Mouse (Mus musculus): Measurements from ENCODE around the gene Cntn4. TPM values are rescaled to one million over a fixed set of nuclear protein-coding genes. Genes with fewer than 3 reads are reported as not detected.

Gene Cntn4
- polyA plus RNA-seq, 1 experiment from 2014 or later = 0.07 TPM

GRCm38 (mm10) chr6:106441246-106441645 lies 763.8 kb downstream of the Cntn4 start:
- H3K36me3 ChIP-seq = no peaks in the 10 kb centered on the region
- H3K4me3 ChIP-seq = no peak overlapping the region
- no peaks in the 10 kb centered on the region for H3K9me3 ChIP-seq (replicated peaks)
- DNase-seq (ENCODE audit: low spot score) = no peak
- 78% methylated on average over 3 of the region's 3 CpGs for WGBS
- H3K4me1 ChIP-seq = no peaks in the 10 kb centered on the region
- H3K27me3 ChIP-seq (ENCODE audit: low read depth, poor library complexity, severe bottlenecking) = no peaks in the 10 kb centered on the region
- H3K27ac ChIP-seq (replicated peaks) = no peak overlapping the region

- H3K36me3 ChIP-seq = no peaks in the 10 kb centered on the region
- no peak for DNase-seq (ENCODE audit: low spot score)
- H3K9me3 ChIP-seq (replicated peaks) = no peaks in the 10 kb centered on the region
- H3K4me1 ChIP-seq = no peaks in the 10 kb centered on the region
- H3K4me3 ChIP-seq = no peak overlapping the region
- no peak overlapping the region for H3K27ac ChIP-seq (replicated peaks)
- WGBS = 79% methylated on average over 3 of the region's 3 CpGs
- no peaks in the 10 kb centered on the region for H3K27me3 ChIP-seq (ENCODE audit: low read depth, poor library complexity, severe bottlenecking)
Observed at GRCm38 (mm10) chr6:106454131-106454838, 776.8 kb downstream of the Cntn4 start.

- no peak for DNase-seq (ENCODE audit: low spot score)
- 92% methylated on average over 3 of the region's 3 CpGs for WGBS
Observed at GRCm38 (mm10) chr6:106455616-106456015, 778.2 kb downstream of the Cntn4 start.

GRCm38 (mm10) chr6:106458166-106458565 lies 780.7 kb downstream of the Cntn4 start:
- H3K36me3 ChIP-seq = no peaks in the 10 kb centered on the region
- WGBS = 92% methylated on average over 6 of the region's 6 CpGs
- H3K4me3 ChIP-seq = no peak overlapping the region
- no peak overlapping the region for H3K27ac ChIP-seq (replicated peaks)
- H3K27me3 ChIP-seq (ENCODE audit: low read depth, poor library complexity, severe bottlenecking) = no peaks in the 10 kb centered on the region
- no peak for DNase-seq (ENCODE audit: low spot score)
- no peaks in the 10 kb centered on the region for H3K4me1 ChIP-seq
- no peaks in the 10 kb centered on the region for H3K9me3 ChIP-seq (replicated peaks)

More at GRCm38 (mm10) chr6:106455616-106456015, 778.2 kb downstream of the Cntn4 start:
- Histone ChIP-seq H3K36me3 (no peaks in the 10 kb centered on the region), H3K9me3 (replicated peaks) (no peaks in the 10 kb centered on the region), H3K27me3 (ENCODE audit: low read depth, poor library complexity, severe bottlenecking) (no peaks in the 10 kb centered on the region), H3K4me1 (no peaks in the 10 kb centered on the region), H3K4me3 (no peak overlapping the region), H3K27ac (replicated peaks) (no peak overlapping the region)

- DNase-seq (ENCODE audit: low spot score) = no peak
- peaks cover 5% of the 10 kb centered on the region; the same call in 1 of the 2 replicates for H3K4me1 ChIP-seq
- H3K27me3 ChIP-seq (ENCODE audit: low read depth, poor library complexity, severe bottlenecking) = no peaks in the 10 kb centered on the region
- H3K4me3 ChIP-seq = no peak overlapping the region
- WGBS = 89% methylated on average over 6 of the region's 6 CpGs
- no peaks in the 10 kb centered on the region for H3K36me3 ChIP-seq
- no peak overlapping the region for H3K27ac ChIP-seq (replicated peaks)
- H3K9me3 ChIP-seq (replicated peaks) = no peaks in the 10 kb centered on the region
Observed at GRCm38 (mm10) chr6:106462403-106462802, 784.9 kb downstream of the Cntn4 start.

- H3K9me3 ChIP-seq (replicated peaks) = no peaks in the 10 kb centered on the region
- no peaks in the 10 kb centered on the region for H3K36me3 ChIP-seq
- no peak for DNase-seq (ENCODE audit: low spot score)
- no peaks in the 10 kb centered on the region for H3K27me3 ChIP-seq (ENCODE audit: low read depth, poor library complexity, severe bottlenecking)
- H3K4me3 ChIP-seq = no peak overlapping the region
- WGBS = 88% methylated on average over 2 of the region's 2 CpGs
- no peak overlapping the region for H3K27ac ChIP-seq (replicated peaks)
- peaks cover 5% of the 10 kb centered on the region; the same call in 1 of the 2 replicates for H3K4me1 ChIP-seq
Observed at GRCm38 (mm10) chr6:106463857-106464256, 786.4 kb downstream of the Cntn4 start.

- Histone ChIP-seq H3K4me3 (no peak overlapping the region), H3K27ac (replicated peaks) (no peak overlapping the region), H3K36me3 (no peaks in the 10 kb centered on the region), H3K9me3 (replicated peaks) (no peaks in the 10 kb centered on the region), H3K27me3 (ENCODE audit: low read depth, poor library complexity, severe bottlenecking) (no peaks in the 10 kb centered on the region), H3K4me1 (peaks cover 5% of the 10 kb centered on the region; the same call in 1 of the 2 replicates)
- no peak for DNase-seq (ENCODE audit: low spot score)
- WGBS = 43% methylated on average over 2 of the region's 2 CpGs
Observed at GRCm38 (mm10) chr6:106465766-106466165, 788.3 kb downstream of the Cntn4 start.

GRCm38 (mm10) chr6:106466267-106467029 lies 789.0 kb downstream of the Cntn4 start:
- Histone ChIP-seq H3K9me3 (replicated peaks) (no peaks in the 10 kb centered on the region), H3K4me1 (peaks cover 5% of the 10 kb centered on the region; the same call in 1 of the 2 replicates), H3K27me3 (ENCODE audit: low read depth, poor library complexity, severe bottlenecking) (no peaks in the 10 kb centered on the region), H3K27ac (replicated peaks) (no peak overlapping the region), H3K4me3 (no peak overlapping the region), H3K36me3 (no peaks in the 10 kb centered on the region)
- no peak for DNase-seq (ENCODE audit: low spot score)
- WGBS = 71% methylated on average over 5 of the region's 5 CpGs

GRCm38 (mm10) chr6:106471840-106472608 lies 794.6 kb downstream of the Cntn4 start:
- H3K27me3 ChIP-seq (ENCODE audit: low read depth, poor library complexity, severe bottlenecking) = no peaks in the 10 kb centered on the region
- no peaks in the 10 kb centered on the region for H3K4me1 ChIP-seq
- H3K27ac ChIP-seq (replicated peaks) = no peak overlapping the region
- 88% methylated on average over 2 of the region's 2 CpGs for WGBS
- no peak for DNase-seq (ENCODE audit: low spot score)
- H3K36me3 ChIP-seq = no peaks in the 10 kb centered on the region
- H3K9me3 ChIP-seq (replicated peaks) = no peaks in the 10 kb centered on the region
- no peak overlapping the region for H3K4me3 ChIP-seq

GRCm38 (mm10) chr6:106473871-106474270 lies 796.4 kb downstream of the Cntn4 start:
- WGBS = 97% methylated on average over 2 of the region's 2 CpGs
- Histone ChIP-seq H3K9me3 (replicated peaks) (no peaks in the 10 kb centered on the region), H3K4me3 (no peak overlapping the region), H3K36me3 (no peaks in the 10 kb centered on the region), H3K27ac (replicated peaks) (no peak overlapping the region), H3K27me3 (ENCODE audit: low read depth, poor library complexity, severe bottlenecking) (no peaks in the 10 kb centered on the region), H3K4me1 (no peaks in the 10 kb centered on the region)
- no peak for DNase-seq (ENCODE audit: low spot score)

- H3K9me3 ChIP-seq (replicated peaks) = no peaks in the 10 kb centered on the region
- no peaks in the 10 kb centered on the region for H3K4me1 ChIP-seq
- no peaks in the 10 kb centered on the region for H3K27me3 ChIP-seq (ENCODE audit: low read depth, poor library complexity, severe bottlenecking)
- 94% methylated on average over 1 of the region's 1 CpGs for WGBS
- DNase-seq (ENCODE audit: low spot score) = no peak
- no peak overlapping the region for H3K27ac ChIP-seq (replicated peaks)
- no peaks in the 10 kb centered on the region for H3K36me3 ChIP-seq
- H3K4me3 ChIP-seq = no peak overlapping the region
Observed at GRCm38 (mm10) chr6:106481533-106481932, 804.1 kb downstream of the Cntn4 start.

GRCm38 (mm10) chr6:106496303-106496702 lies 818.8 kb downstream of the Cntn4 start:
- Histone ChIP-seq H3K27me3 (ENCODE audit: low read depth, poor library complexity, severe bottlenecking) (no peaks in the 10 kb centered on the region), H3K4me3 (no peak overlapping the region)
- 91% methylated on average over 3 of the region's 3 CpGs for WGBS

More at GRCm38 (mm10) chr6:106496303-106496702, 818.8 kb downstream of the Cntn4 start:
- Histone ChIP-seq H3K27ac (replicated peaks) (no peak overlapping the region), H3K9me3 (replicated peaks) (no peaks in the 10 kb centered on the region), H3K36me3 (no peaks in the 10 kb centered on the region), H3K4me1 (no peaks in the 10 kb centered on the region)
- no peak for DNase-seq (ENCODE audit: low spot score)

Measured in midbrain, embryonic 10.5 days (tissue).